Mouse (Mus musculus) stomach, embryonic 16.5 days (tissue): ENCODE measurements around the gene Tctn1. TPM values are rescaled to one million over a fixed set of nuclear protein-coding genes. Genes with fewer than 3 reads are reported as not detected.

Experiments
- ATAC-seq: fragments of 200-750 bp; cut with Nextera tagmentation; 2 replicates; pipeline ENCODE4 v1.8.0; 2017; ENCODE audit warnings: moderate number of reproducible peaks, moderate TSS enrichment; ENCODE audit not compliant: insufficient read depth, low FRiP score
- H3K27ac ChIP-seq: fragments of 300-500 bp; sonication (generic); 2 replicates; pipeline ENCODE4 v1.5.1; 2014; ENCODE audit warnings: low read length
- H3K27me3 ChIP-seq: fragments of 300-500 bp; sonication (generic); 2 replicates; pipeline ENCODE4 v1.6.1; 2014; ENCODE audit warnings: low read length, control low read depth, mixed read lengths; ENCODE audit not compliant: control insufficient read depth, insufficient read depth
- H3K36me3 ChIP-seq: fragments of 300-500 bp; sonication (generic); 2 replicates; pipeline ENCODE4 v1.6.1; 2014; ENCODE audit warnings: low read length; ENCODE audit not compliant: control insufficient read depth, insufficient read depth
- H3K4me1 ChIP-seq: fragments of 300-500 bp; sonication (generic); 2 replicates; pipeline ENCODE4 v1.6.1; 2014; ENCODE audit warnings: low read length, control low read depth, mixed read lengths; ENCODE audit not compliant: control insufficient read depth, insufficient read depth
- H3K4me2 ChIP-seq: fragments of 300-500 bp; sonication (generic); 2 replicates; pipeline ENCODE4 v1.6.1; 2014; ENCODE audit warnings: low read depth, low read length, mixed read lengths
- H3K4me3 ChIP-seq: fragments of 300-500 bp; sonication (generic); replicated peaks from 2 replicates; pipeline ENCODE4 v1.5.1; 2014; ENCODE audit warnings: mild to moderate bottlenecking, low read length
- H3K9ac ChIP-seq: fragments of 300-500 bp; sonication (generic); 2 replicates; pipeline ENCODE4 v1.6.1; 2014; ENCODE audit warnings: low read length
- H3K9me3 ChIP-seq: fragments of 300-500 bp; sonication (generic); replicated peaks from 2 replicates; pipeline ENCODE4 v1.6.1; 2016; ENCODE audit warnings: low read length, control low read depth; ENCODE audit not compliant: control insufficient read depth
- WGBS: fragments of 180-500 bp; shearing (Covaris S2); extraction: QIAGEN DNeasy Blood & Tissue Kit; methylation state at CpG from one replicate; pipeline ENCODE4 v1.1.7; 2014; 5-methylcytosine and 5-hydroxymethylcytosine counted together
- polyA plus RNA-seq: library from polyadenylated mRNA; unstranded; fragments of >200 nt; fragmentation: Nextera tagmentation; extraction: Ambion mirVana; gene quantifications from 2 replicates; pipeline ENCODE4 v1.2.1, GENCODE M21; 2015

Gene Tctn1
- polyA plus RNA-seq: 5.0 and 7.2 TPM in 2 replicates

DNA sequence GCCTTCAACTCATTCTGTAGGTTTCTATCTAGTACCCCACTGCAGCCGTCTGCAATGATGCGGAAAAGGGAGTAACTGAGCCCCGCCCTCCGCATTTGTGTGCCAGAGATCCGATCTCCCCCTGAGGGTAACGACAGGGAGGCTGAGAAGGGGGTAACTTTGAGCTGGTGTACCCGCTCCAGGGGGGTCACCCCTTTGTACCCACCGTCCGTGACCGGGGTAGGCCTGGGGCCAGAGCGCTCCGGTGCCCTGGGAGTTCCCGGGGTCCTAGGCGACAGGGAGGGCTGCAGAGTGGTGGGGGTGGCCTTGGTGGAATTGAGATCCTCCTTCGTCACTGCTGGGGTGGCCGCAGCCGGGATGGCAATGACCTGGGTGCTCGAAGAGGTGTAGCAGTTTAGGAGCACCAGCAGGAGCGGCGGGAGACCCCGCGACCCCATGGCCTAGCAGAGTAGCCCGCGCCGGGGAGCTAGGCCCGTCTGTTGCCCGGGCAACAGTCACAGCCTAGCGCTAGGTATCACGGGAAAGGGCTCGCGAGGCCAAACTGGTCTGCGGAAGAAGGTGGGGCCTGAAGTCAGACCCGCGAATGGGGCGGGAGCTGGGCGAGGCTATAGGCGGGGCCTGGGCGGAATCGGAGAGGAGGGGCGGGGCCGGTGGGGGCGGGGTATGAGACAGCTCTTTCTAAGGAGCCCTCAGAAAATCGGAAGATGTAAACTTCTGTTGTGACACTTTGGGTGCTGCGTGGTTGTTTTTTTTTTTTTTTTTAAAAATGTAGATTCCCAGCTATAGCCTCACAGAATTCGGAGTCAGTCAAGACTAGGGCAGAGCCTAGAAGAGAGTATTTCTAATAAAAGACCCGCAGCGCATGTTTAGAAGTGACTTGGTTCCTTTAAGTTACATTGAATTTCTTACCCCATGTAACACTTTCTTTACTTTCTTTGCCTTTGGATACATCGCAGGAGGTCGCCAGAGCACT lies at the start of gene Tctn1:
Tctn1 (minus strand) TSS at position 528 of the 973 bp plus-strand sequence.
- peaks cover 8% of the 10 kb centered on the region; the same call in 1 of the 2 replicates for H3K4me1 ChIP-seq
- H3K4me2 ChIP-seq: peak within 1 kb of the TSS; percentile 53
- H3K36me3 ChIP-seq: no peaks in the 10 kb centered on the region
- no peaks in the 10 kb centered on the region for H3K9me3 ChIP-seq
- no peaks in the 10 kb centered on the region for H3K27me3 ChIP-seq
- H3K9ac ChIP-seq: peak within 1 kb of the TSS; percentile 83
- H3K27ac ChIP-seq: 0 out of 2 replicates have a peak within 1 kb of the TSS, but pooled peaks have one; percentile 34
- H3K4me3 ChIP-seq: peak within 1 kb of the TSS; percentile 75
- ATAC-seq: peak; percentile 98
- 1% methylated on average over 49 of the region's 49 CpGs for WGBS

DNA sequence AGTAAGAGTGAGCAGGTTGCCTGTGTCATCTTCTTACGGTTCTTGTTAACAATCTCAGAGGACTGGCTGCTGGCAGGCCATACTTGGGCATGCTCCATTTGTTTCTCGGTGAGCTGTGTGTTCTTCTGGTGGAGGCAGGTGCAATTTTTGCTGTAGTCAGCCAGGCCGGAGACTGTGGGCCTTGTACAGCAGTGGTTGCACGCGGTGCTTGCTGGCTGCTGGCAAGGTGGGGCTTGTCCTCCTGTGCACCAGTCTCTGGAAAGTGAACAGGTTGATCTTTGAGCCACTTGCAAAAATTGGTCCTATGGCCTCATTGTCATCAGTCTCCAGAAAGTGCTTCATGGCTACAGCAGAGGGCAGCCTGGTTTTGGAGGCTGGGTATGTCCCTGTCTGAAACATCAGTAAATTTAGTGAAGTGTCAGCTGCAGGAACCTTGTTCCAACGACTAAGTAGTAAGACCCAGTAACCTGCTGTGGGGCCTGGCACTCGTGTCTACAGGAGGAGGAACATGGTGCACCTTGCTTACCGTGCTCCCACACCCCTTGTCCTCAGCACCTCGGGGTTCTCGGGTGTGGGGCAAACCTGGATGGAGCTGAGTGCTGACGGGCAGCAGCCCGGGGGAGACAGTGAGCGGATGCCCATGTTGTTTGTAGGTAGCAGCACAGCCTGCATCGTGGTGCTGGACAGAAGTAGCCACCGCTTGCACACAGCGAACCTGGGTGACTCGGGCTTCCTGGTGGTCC lies 48.9 kb upstream of the Tctn1 start:
- H3K9ac ChIP-seq: no peak overlapping the region
- H3K4me3 ChIP-seq: no peak overlapping the region
- H3K27ac ChIP-seq: no peak overlapping the region
- peaks cover 10% of the 10 kb centered on the region; the same call in 1 of the 2 replicates for H3K4me1 ChIP-seq
- no peak overlapping the region for H3K4me2 ChIP-seq
- H3K9me3 ChIP-seq: no peaks in the 10 kb centered on the region
- no peaks in the 10 kb centered on the region for H3K27me3 ChIP-seq
- ATAC-seq: no peak
- WGBS: 91% methylated on average over 17 of the region's 17 CpGs
- H3K36me3 ChIP-seq: no peaks in the 10 kb centered on the region; the same call in 1 of the 2 replicates

DNA sequence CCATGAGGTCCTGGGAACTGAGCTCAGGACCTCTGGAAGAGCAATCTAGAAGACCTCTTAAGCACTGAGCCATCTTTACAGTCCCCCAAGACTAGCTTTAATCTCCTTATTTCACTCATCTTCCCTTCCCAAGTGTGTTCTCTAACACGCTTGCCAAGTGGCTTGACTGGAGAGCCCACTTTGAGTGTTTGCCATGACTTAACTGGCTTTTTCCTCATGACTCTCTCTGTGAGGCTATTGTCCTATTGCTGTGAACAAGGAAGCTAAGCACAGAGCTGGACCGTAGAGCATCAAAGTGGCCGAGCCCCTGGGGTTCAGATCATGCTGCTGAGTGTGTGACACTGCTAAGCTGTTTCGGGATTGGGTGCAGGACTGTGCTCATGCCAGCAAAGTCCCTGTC lies 48.1 kb upstream of the Tctn1 start:
- H3K27me3 ChIP-seq: no peaks in the 10 kb centered on the region
- 82% methylated on average over 4 of the region's 4 CpGs for WGBS
- no peaks in the 10 kb centered on the region; the same call in 1 of the 2 replicates for H3K36me3 ChIP-seq
- H3K4me1 ChIP-seq: peaks cover 10% of the 10 kb centered on the region; the same call in 1 of the 2 replicates
- no peak overlapping the region for H3K4me2 ChIP-seq
- no peak overlapping the region for H3K4me3 ChIP-seq
- H3K9me3 ChIP-seq: no peaks in the 10 kb centered on the region
- H3K27ac ChIP-seq: no peak overlapping the region
- no peak overlapping the region for H3K9ac ChIP-seq
- no peak for ATAC-seq

DNA sequence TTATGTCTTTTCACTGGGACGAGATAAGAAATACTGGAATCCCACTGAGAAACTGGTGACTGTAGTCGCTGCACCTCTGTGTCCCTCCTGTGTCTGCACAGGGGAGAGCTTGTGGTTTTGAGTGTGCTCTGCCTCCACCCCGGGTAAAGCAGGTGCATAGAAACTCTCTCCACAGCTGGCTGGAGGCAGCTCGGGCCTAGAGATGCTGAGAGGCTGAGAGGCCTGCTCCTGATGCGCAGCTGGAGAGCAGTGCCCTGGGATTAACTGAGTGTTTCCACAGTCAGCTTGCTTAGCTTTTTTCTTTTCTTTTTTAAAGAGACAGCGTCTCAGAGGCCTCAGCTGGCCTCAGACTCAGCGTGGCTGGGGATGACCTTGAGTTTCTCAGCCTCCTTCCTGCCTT lies 47.4 kb upstream of the Tctn1 start:
- no peak for ATAC-seq
- H3K27ac ChIP-seq: no peak overlapping the region
- no peak overlapping the region for H3K4me2 ChIP-seq
- no peaks in the 10 kb centered on the region for H3K36me3 ChIP-seq
- H3K4me1 ChIP-seq: peaks cover 10% of the 10 kb centered on the region; the same call in 1 of the 2 replicates
- H3K4me3 ChIP-seq: no peak overlapping the region
- no peaks in the 10 kb centered on the region for H3K27me3 ChIP-seq
- no peaks in the 10 kb centered on the region for H3K9me3 ChIP-seq
- no peak overlapping the region for H3K9ac ChIP-seq
- 67% methylated on average over 7 of the region's 7 CpGs for WGBS

DNA sequence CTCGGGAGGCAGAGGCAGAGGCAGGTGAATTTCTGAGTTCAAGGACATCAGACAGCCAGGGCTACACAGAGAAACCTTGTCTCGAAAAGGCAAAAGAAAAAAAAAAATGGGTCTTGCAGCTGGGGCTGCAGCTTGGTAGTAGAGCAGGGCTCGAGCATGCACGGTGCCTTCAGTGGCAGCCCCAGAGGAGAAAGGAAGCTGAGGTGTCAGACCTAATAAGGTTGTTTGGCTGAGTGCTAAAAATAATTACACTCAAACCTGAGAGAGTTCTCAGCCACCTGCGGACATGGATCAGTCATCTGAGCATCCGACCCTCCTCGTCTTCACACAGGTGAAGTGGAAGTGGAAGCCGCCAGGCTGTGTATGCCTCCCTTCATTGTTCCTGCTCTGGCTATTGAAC lies 46.4 kb upstream of the Tctn1 start:
- Histone ChIP-seq H3K4me2 (no peak overlapping the region), H3K4me1 (peaks cover 10% of the 10 kb centered on the region; the same call in 1 of the 2 replicates), H3K4me3 (no peak overlapping the region), H3K36me3 (no peaks in the 10 kb centered on the region), H3K27me3 (no peaks in the 10 kb centered on the region), H3K9ac (no peak overlapping the region), H3K9me3 (no peaks in the 10 kb centered on the region), H3K27ac (no peak overlapping the region)
- ATAC-seq: no peak
- 83% methylated on average over 8 of the region's 8 CpGs for WGBS

DNA sequence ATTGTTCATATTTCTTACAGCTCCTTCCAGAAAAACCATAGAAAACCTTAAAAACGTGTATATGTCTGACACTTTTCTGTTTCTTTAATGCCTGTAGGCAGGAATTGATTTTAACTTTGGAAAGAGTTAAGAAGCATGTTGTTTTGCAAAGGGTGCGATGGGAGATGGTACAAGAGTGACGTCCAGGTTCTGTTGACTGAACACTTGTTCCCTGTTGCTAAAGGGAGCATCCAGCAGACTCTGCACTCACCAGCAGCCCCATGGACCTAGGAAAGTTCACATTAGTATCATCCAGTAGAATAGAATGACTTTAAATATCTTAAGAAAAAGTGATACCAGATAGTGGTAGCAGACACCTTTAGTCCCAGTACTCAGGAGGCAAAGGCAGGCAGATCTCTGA lies 42.3 kb upstream of the Tctn1 start:
- H3K27me3 ChIP-seq: no peaks in the 10 kb centered on the region
- no peak overlapping the region for H3K4me3 ChIP-seq
- ATAC-seq: no peak
- H3K9ac ChIP-seq: no peak overlapping the region
- H3K27ac ChIP-seq: no peak overlapping the region
- H3K4me2 ChIP-seq: no peak overlapping the region
- peaks cover 31% of the 10 kb centered on the region for H3K4me1 ChIP-seq
- 88% methylated on average over 3 of the region's 3 CpGs for WGBS
- no peaks in the 10 kb centered on the region for H3K9me3 ChIP-seq
- no peaks in the 10 kb centered on the region for H3K36me3 ChIP-seq

DNA sequence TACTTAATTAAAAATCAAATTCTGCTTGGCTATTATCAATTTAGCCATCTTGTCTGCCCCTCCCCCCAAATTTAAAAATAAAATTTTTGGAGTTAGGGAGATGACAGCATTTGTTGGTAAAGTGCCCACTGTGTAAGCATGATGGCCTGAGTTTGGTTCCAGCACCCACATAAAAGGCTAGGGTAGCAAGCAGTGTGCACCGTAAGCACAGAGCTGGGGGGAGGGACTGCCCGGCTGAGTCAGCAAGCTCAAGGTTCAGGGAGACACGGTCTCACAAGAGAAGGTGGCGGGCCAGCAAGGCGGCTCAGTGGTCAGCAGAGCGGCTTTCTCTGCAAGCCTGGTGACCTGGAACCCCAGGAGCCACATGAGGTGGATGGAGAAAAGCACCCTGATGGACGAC lies 41.2 kb upstream of the Tctn1 start:
- Histone ChIP-seq H3K4me3 (no peak overlapping the region), H3K9me3 (no peaks in the 10 kb centered on the region), H3K9ac (no peak overlapping the region), H3K4me1 (peaks cover 31% of the 10 kb centered on the region), H3K4me2 (no peak overlapping the region), H3K27ac (no peak overlapping the region), H3K36me3 (no peaks in the 10 kb centered on the region), H3K27me3 (no peaks in the 10 kb centered on the region)
- no peak; the same call in 1 of the 2 replicates for ATAC-seq
- 83% methylated on average over 7 of the region's 7 CpGs for WGBS

DNA sequence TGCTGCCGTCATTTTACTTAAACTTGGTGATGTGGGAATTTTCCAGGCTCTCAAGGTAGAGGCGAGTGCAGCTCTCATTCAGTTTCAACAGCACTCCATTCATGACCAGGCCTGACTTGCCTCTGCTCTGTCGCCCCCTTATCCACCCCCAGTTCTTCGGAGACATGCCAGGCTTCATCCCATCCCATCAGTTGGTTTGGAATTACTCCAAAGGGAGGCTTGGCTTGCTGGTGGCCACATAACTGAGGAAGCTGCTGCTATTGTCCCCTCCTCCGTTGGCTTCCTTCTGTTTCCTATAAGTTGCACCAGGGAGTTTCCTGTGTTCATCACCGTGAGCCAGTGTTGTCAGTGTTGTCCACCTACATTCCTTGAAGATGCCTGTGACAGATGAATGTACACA lies 40.3 kb upstream of the Tctn1 start:
- WGBS: 63% methylated on average over 6 of the region's 6 CpGs
- peak overlapping the region; percentile 78 for H3K27ac ChIP-seq

DNA sequence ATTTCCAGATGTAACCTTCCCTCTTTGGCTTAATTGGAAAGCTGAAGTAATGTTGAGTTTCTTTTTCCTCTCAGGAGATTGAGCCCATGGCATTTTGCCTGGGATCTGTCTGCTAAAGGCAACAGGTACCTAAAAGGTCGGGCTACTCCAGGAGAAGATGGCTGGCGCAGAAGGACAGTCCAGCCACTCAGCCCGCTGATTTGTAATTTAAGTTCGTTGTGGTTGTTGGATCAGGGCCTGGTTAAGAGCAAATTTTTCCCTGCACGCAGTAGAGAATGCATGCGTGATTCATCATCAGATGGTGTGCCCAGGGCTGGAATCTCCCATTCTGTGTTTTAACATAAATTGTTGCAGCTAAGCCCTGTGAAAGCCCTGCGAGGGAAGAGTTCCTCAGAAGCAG lies 39.7 kb upstream of the Tctn1 start:
- H3K9ac ChIP-seq: peak overlapping the region; percentile 19; the same call in 1 of the 2 replicates
- no peak for ATAC-seq
- 69% methylated on average over 7 of the region's 7 CpGs for WGBS
- peak overlapping the region; percentile 78 for H3K27ac ChIP-seq
- no peak overlapping the region for H3K4me3 ChIP-seq
- H3K9me3 ChIP-seq: no peaks in the 10 kb centered on the region
- peaks cover 31% of the 10 kb centered on the region for H3K4me1 ChIP-seq
- no peaks in the 10 kb centered on the region for H3K27me3 ChIP-seq
- H3K4me2 ChIP-seq: no peak overlapping the region
- no peaks in the 10 kb centered on the region for H3K36me3 ChIP-seq

More for the DNA sequence above, 40.3 kb upstream of the Tctn1 start:
- Histone ChIP-seq H3K27me3 (no peaks in the 10 kb centered on the region), H3K4me2 (no peak overlapping the region), H3K9me3 (no peaks in the 10 kb centered on the region), H3K9ac (peak overlapping the region; percentile 19; the same call in 1 of the 2 replicates), H3K4me3 (no peak overlapping the region), H3K36me3 (no peaks in the 10 kb centered on the region), H3K4me1 (peaks cover 31% of the 10 kb centered on the region)
- no peak for ATAC-seq
